Comparison of ENCODE assay signal across 9 mouse cellular contexts in the genomic region with DNA sequence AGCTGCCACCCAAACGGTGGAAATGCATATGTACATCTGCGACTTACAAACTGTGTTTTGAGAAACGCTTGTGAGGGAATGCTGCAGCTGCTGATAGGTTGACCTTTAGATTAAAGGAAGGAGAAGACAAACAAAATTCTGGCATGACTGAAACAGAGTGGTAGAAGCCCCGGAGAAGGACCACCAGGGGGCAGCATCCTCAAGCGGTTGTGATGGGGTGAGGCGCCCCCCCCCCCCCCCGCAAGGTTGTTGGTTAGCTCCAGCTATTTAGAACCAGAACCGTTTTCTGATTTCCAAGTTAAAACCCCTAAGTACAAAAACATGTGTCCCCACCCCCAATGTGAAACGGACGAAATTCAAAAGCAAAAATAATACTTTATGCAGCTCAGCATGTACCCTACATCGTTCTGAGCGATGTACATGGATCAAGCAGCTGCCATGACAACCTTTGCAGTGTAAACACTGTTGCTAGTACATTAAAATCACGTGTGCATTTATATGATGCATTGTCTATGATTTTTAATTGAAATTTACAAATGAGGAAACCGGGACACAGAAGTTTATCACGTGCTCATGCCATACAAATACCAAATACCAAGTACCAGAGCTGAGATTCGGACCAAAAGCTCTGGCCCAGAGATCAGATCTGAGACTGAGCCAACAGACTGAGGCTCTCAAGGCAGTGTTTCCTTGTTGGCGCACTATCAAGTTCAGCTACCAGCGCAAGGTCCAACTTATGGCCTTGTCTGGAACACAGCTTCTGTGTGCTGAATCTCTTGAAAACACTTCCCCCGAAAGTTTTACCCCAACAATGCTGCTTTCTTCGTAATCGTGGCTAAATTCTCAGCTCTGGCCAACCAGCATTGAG.
DNase-seq lines count a peak whose midpoint lies in the region; ATAC-seq and TF ChIP-seq lines count a peak whose summit lies in the region.
"Had no signal": no experiment of that assay in that cellular context is flagged by ENCODE, and none has a peak within 500 bp of the region (broad histone marks: within the 10 kb centered on the region; RNA-seq: fewer than 3 reads in every experiment).

No protein-coding gene starts in this region.

- H3K27me3 ChIP-seq in forebrain, embryonic 14.5 days (replicated peaks; ENCODE audit: control insufficient read depth, insufficient read depth, low read length) = no peaks in the 10 kb centered on the region
- H3K27me3 ChIP-seq in forebrain, embryonic 12.5 days = peaks cover 9% of the 10 kb centered on the region; the same call in 1 of the 2 replicates
- no peaks in the 10 kb centered on the region for H3K27me3 ChIP-seq in CH12.LX (replicated peaks)
- no peaks in the 10 kb centered on the region; the same call in 1 of the 2 replicates for H3K27me3 ChIP-seq in splenic B cell, adult 2 months (ENCODE audit: control insufficient read depth, insufficient read depth, low read length, poor library complexity, severe bottlenecking)
- H3K27me3 ChIP-seq: stomach, embryonic 15.5 days had no signal

- TF ChIP-seq CTCF in CH12.LX (conservative IDR thresholded peaks at IDR 0.05 in 1 of 2, IDR thresholded peaks at IDR 0.05 in 1 of 2; ENCODE audit: low read depth in 2 of 2, low read length in 2 of 2) = peak in 1 of 2 experiments; percentile 87; a peak in 2 of 4 replicates
- peak; percentile 48; the same call in 1 of the 2 replicates for TF ChIP-seq CTCF in brain, embryonic 14.5 days (IDR thresholded peaks at IDR 0.05; ENCODE audit: borderline replicate concordance, extremely low read depth, insufficient read depth, insufficient read length)

- 65% methylated on average over 21 of the region's 21 CpGs for WGBS in forebrain, embryonic 14.5 days
- 71% methylated on average over 20 of the region's 21 CpGs for WGBS in forebrain, embryonic 12.5 days

- H3K9ac ChIP-seq in forebrain, embryonic 14.5 days (ENCODE audit: low read length) = no peak overlapping the region
- H3K9ac ChIP-seq in forebrain, embryonic 12.5 days = no peak overlapping the region
- H3K9ac ChIP-seq in CH12.LX (ENCODE audit: insufficient read depth, low read depth) = no peak overlapping the region
- H3K9ac ChIP-seq: stomach, embryonic 15.5 days had no signal

- H3K4me1 ChIP-seq in forebrain, embryonic 14.5 days (ENCODE audit: control insufficient read depth, insufficient read depth, low read length) = no peaks in the 10 kb centered on the region
- no peaks in the 10 kb centered on the region for H3K4me1 ChIP-seq in forebrain, embryonic 12.5 days
- H3K4me1 ChIP-seq in CH12.LX (ENCODE audit: control insufficient read depth in 1 of 2, insufficient read depth in 2 of 2) = no peaks in the 10 kb centered on the region

- H3K79me2 ChIP-seq in CH12.LX (replicated peaks; ENCODE audit: control insufficient read depth, extremely low read depth, insufficient read depth, poor library complexity, severe bottlenecking) = no peaks in the 10 kb centered on the region

- peak; percentile 77 for TF ChIP-seq RAD21 in CH12.LX (IDR thresholded peaks at IDR 0.05; ENCODE audit: low read depth, low read length)

- H3K36me3 ChIP-seq in forebrain, embryonic 14.5 days (ENCODE audit: control insufficient read depth, insufficient read depth, low read length) = no peaks in the 10 kb centered on the region
- no peaks in the 10 kb centered on the region for H3K36me3 ChIP-seq in forebrain, embryonic 12.5 days (replicated peaks)
- H3K36me3 ChIP-seq in CH12.LX (replicated peaks in 1 of 2; ENCODE audit: control insufficient read depth in 1 of 2, insufficient read depth in 1 of 2, low read length in 1 of 2) = no peaks in the 10 kb centered on the region
- no peaks in the 10 kb centered on the region for H3K36me3 ChIP-seq in splenic B cell, adult 2 months (ENCODE audit: control insufficient read depth, insufficient read depth, low read length, poor library complexity, severe bottlenecking)
- H3K36me3 ChIP-seq: stomach, embryonic 15.5 days had no signal

- dilution Hi-C loops in CH12.LX (cut with MboI; ENCODE audit: extremely low pct_ligation_motif_present, extremely low pct_unique_long_range_greater_than_20kb, low sequenced_read_pairs) = no loop called here

- no peak for TF ChIP-seq EP300 in CH12.LX (IDR thresholded peaks at IDR 0.05; ENCODE audit: low read length)

- no peak for TF ChIP-seq POLR2A in CH12.LX (IDR thresholded peaks at IDR 0.05; ENCODE audit: low read depth, low read length)
- no peak for TF ChIP-seq POLR2A in brain, embryonic 14.5 days (IDR thresholded peaks at IDR 0.05; ENCODE audit: borderline replicate concordance, extremely low read depth, insufficient read depth, insufficient read length, poor library complexity, severe bottlenecking)

- ATAC-seq in forebrain, embryonic 14.5 days = no peak
- ATAC-seq in forebrain, embryonic 12.5 days (ENCODE audit: low FRiP score) = no peak
- ATAC-seq in megakaryocyte progenitor cell, adult 5-6 weeks (replicated peaks; ENCODE audit: poor library complexity) = peak; percentile 73

- no peak overlapping the region for H3K4me3 ChIP-seq in forebrain, embryonic 14.5 days (ENCODE audit: low read depth, low read length)
- no peak overlapping the region for H3K4me3 ChIP-seq in forebrain, embryonic 12.5 days (replicated peaks)
- H3K4me3 ChIP-seq in CH12.LX (replicated peaks in 1 of 3; ENCODE audit: low read depth in 2 of 3, low read length in 2 of 3, poor library complexity in 1 of 3) = no peak overlapping the region
- H3K4me3 ChIP-seq: stomach, embryonic 15.5 days had no signal

- H3K4me2 ChIP-seq in forebrain, embryonic 14.5 days (ENCODE audit: low read length) = no peak overlapping the region
- no peak overlapping the region for H3K4me2 ChIP-seq in forebrain, embryonic 12.5 days
- H3K4me2 ChIP-seq in CH12.LX (ENCODE audit: insufficient read depth, low read depth, poor library complexity, severe bottlenecking) = no peak overlapping the region
- H3K4me2 ChIP-seq: stomach, embryonic 15.5 days had no signal

- in situ Hi-C loops in CH12.LX (cut with MboI; ENCODE audit: low pct_ligation_motif_present, low pct_unique_long_range_greater_than_20kb, low sequenced_read_pairs) = loop anchor here (5.0 to 25.0 kb wide), 3 partner anchors 201 to 554 kb away; no protein-coding TSS in a partner anchor

- H3K27ac ChIP-seq in forebrain, embryonic 14.5 days (ENCODE audit: low read depth, low read length) = no peak overlapping the region
- no peak overlapping the region for H3K27ac ChIP-seq in forebrain, embryonic 12.5 days
- no peak overlapping the region for H3K27ac ChIP-seq in CH12.LX (ENCODE audit: insufficient read depth, low read depth)
- H3K27ac ChIP-seq: stomach, embryonic 15.5 days had no signal

- no peaks in the 10 kb centered on the region for H3K9me3 ChIP-seq in forebrain, embryonic 14.5 days (replicated peaks; ENCODE audit: control insufficient read depth, low read length)
- H3K9me3 ChIP-seq in forebrain, embryonic 12.5 days = no peaks in the 10 kb centered on the region
- H3K9me3 ChIP-seq in CH12.LX (replicated peaks; ENCODE audit: low read length) = no peaks in the 10 kb centered on the region
- H3K9me3 ChIP-seq: stomach, embryonic 15.5 days had no signal

- DNase-seq in forebrain, embryonic 14.5 days (ENCODE audit: low spot score) = peak; percentile 43
- DNase-seq in CH12.LX (ENCODE audit: extremely low read depth) = peak; percentile 54
- DNase-seq in brain, embryonic 14.5 days (ENCODE audit: low read depth) = peak; percentile 24
- peak; percentile 19 to 49 for DNase-seq in frontal cortex, postnatal 25 days (ENCODE audit: low spot score in 2 of 2)
- peak; percentile 59 to 75 for DNase-seq in layer of hippocampus, postnatal 10 days (ENCODE audit: low spot score in 2 of 2)
- peak; percentile 80 for DNase-seq in splenic B cell, adult 2 months (ENCODE audit: low read depth, low spot score)

TF ChIP-seq in CH12.LX, 34 proteins besides CTCF, POLR2A, EP300 and RAD21:
- TF ChIP-seq HCFC1 (IDR thresholded peaks at IDR 0.05; ENCODE audit: low read depth, low read length) = no peak
- TF ChIP-seq ZC3H11A (IDR thresholded peaks at IDR 0.05; ENCODE audit: low read depth, low read length) = peak; percentile 53; the same call in 1 of the 2 replicates
- no peak for TF ChIP-seq CHD1 (IDR thresholded peaks at IDR 0.05; ENCODE audit: low read depth, low read length)
- TF ChIP-seq MAZ (IDR thresholded peaks at IDR 0.05; ENCODE audit: low read depth, low read length) = peak; percentile 81; the same call in 1 of the 2 replicates
- TF ChIP-seq JUN (IDR thresholded peaks at IDR 0.05; ENCODE audit: insufficient read depth, low read depth, low read length) = no peak
- peak; percentile 96 for TF ChIP-seq SMC3 (IDR thresholded peaks at IDR 0.05; ENCODE audit: low read depth, low read length)

Comparison
In these comparisons a context has a peak if more than half of its experiments do, and no peak if none do; other contexts are left out.
1. DNase-seq: peak in every context shown above with its lines; median percentile 80 in splenic B cell, adult 2 months; 67 in layer of hippocampus, postnatal 10 days; 54 in CH12.LX; 43 in forebrain, embryonic 14.5 days; 34 in frontal cortex, postnatal 25 days; 24 in brain, embryonic 14.5 days.